Mouse (Mus musculus): Measurements from ENCODE around the gene Olfr1257. TPM values are rescaled to one million over a fixed set of nuclear protein-coding genes. Genes with fewer than 3 reads are reported as not detected.

The Olfr1257 gene
- polyA plus RNA-seq (2017; shearing (Covaris generic)): not detected

DNA sequence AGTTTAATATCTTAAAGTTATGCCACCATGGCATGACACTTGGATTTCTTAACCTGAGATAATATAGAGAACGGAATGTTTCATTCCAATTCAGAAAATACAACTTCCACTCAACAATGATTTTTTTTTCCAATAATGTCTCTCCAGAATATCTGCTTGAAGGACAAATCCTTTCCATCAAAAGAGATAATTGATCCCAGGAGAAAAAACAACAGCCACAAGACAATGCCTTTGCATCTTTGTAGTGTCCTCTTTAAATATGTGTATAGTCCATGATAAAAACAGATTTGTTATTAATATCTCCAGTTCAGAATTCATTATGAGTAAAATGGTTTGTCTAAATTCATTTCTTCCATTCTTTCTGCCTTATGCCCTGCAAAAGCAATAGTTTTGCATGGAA is at the start of gene Olfr1257:
Olfr1257 (plus strand) TSS at position 301 of the 400 bp plus-strand sequence.

DNA sequence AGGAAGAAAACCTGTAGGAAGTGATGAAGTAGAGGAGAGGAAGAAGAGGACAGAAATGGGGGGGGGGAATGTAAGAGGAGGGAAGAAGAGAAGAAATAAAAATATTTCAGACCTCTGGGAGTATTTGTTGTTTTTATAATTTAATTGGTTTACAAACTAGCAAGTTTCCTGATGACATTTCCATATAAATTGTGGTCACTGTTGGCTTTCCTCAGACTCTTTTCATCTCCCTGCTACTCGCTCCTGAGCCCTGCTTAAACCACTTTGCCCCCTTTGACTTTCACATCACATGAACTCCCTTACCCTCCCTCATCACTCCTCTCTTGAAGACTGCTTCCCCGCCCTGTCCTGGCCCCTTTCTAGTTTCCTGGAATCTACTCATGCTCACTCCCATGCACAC is 36.8 kb upstream of the Olfr1257 start, which contains the start of gene Olfr1256:
Olfr1256 (minus strand) TSS at position 101 of the 400 bp plus-strand sequence.

DNA sequence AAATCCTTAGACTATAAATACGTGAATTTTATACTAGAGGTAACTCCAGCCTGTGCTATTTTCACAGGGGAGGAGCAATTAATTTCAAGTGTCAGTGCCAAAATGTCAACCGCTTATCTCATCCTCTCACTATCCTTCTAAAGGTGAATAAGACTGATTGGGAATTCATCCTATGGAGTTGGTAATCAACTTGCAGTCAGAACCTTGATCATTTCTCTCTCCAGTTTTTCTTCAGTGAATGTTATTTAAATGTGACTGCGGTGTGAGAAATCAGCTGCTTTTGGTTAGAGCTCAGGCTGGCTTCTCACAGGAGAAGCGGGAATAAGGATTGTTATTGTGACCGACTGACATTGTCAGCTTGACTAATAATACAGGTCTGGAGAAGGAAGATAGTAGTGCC is 30.1 kb upstream of the Olfr1257 start, which contains the start of gene Olfr48:
Olfr48 (minus strand) TSS at position 101 of the 400 bp plus-strand sequence.

DNA sequence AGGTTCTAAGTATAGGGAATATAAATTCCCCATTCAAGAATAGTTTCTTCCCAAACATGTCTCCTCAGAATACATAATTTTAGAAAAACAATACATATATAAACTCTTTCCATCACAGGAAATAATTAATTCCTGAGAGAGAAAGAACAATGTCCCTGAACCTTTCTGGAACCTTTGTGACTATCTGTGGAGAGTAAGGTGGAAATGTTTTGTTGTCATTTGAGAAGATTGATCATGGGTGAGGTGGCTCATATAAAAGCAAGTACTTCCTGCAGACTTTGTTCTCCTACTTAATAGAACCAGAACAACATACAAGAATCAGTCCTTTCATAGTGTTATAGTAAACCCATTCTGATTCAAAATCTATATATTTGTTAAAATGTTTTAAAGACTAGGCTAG is 48.8 kb downstream of the Olfr1257 start, which contains the start of gene Olfr1258:
Olfr1258 (plus strand) TSS at position 301 of the 400 bp plus-strand sequence.

Other genes starting within 250 kb of the Olfr1257 start
- gene Olfr1249, start 243.5 kb upstream of the Olfr1257 start, polyA plus RNA-seq (2017; shearing (Covaris generic)): not detected
- not detected for gene Olfr1250, start 217.0 kb upstream of the Olfr1257 start, polyA plus RNA-seq (2017; shearing (Covaris generic))
- not detected for gene Olfr1251, start 206.5 kb upstream of the Olfr1257 start, polyA plus RNA-seq (2017; shearing (Covaris generic))
- gene Olfr1252, start 153.4 kb upstream of the Olfr1257 start, polyA plus RNA-seq (2017; shearing (Covaris generic)): not detected
- gene Olfr1253, start 121.3 kb upstream of the Olfr1257 start, polyA plus RNA-seq (2017; shearing (Covaris generic)): not detected
- not detected for gene Olfr1254, start 84.8 kb upstream of the Olfr1257 start, polyA plus RNA-seq (2017; shearing (Covaris generic))
- gene Olfr1255, start 66.4 kb upstream of the Olfr1257 start, polyA plus RNA-seq (2017; shearing (Covaris generic)): not detected
- not detected for gene Olfr1256, start 36.9 kb upstream of the Olfr1257 start, polyA plus RNA-seq (2017; shearing (Covaris generic))
- not detected for gene Olfr48, start 30.2 kb upstream of the Olfr1257 start, polyA plus RNA-seq (2017; shearing (Covaris generic))
- gene Olfr1258, start 48.9 kb downstream of the Olfr1257 start, polyA plus RNA-seq (2017; shearing (Covaris generic)): not detected
- not detected for gene Olfr1259, start 70.2 kb downstream of the Olfr1257 start, polyA plus RNA-seq (2017; shearing (Covaris generic))
- gene Olfr1260, start 95.9 kb downstream of the Olfr1257 start, polyA plus RNA-seq (2017; shearing (Covaris generic)): 0.11 TPM
- gene Olfr1261, start 112.8 kb downstream of the Olfr1257 start, polyA plus RNA-seq (2017; shearing (Covaris generic)): not detected
- gene Olfr1262, start 121.7 kb downstream of the Olfr1257 start, polyA plus RNA-seq (2017; shearing (Covaris generic)): not detected
- not detected for gene Olfr1263, start 133.7 kb downstream of the Olfr1257 start, polyA plus RNA-seq (2017; shearing (Covaris generic))
- not detected for gene Olfr1264, start 147.1 kb downstream of the Olfr1257 start, polyA plus RNA-seq (2017; shearing (Covaris generic))
- 0.10 TPM for gene Olfr1265, start 156.9 kb downstream of the Olfr1257 start, polyA plus RNA-seq (2017; shearing (Covaris generic))
- gene Olfr140, start 185.2 kb downstream of the Olfr1257 start, polyA plus RNA-seq (2017; shearing (Covaris generic)): not detected
- gene Olfr1269, start 243.0 kb downstream of the Olfr1257 start, polyA plus RNA-seq (2017; shearing (Covaris generic)): not detected

Data from naive thymus-derived CD4-positive, alpha-beta T cell, adult 5 months (primary cell).